Mouse (Mus musculus): ENCODE data around the gene Kdm5a. TPM values are rescaled to one million over a fixed set of nuclear protein-coding genes. Genes with fewer than 3 reads are reported as not detected.

The Kdm5a gene
- polyA plus RNA-seq, 1 experiment: 13.0 TPM

GRCm38 (mm10) chr6:120485038-120485437 lies 121.1 kb downstream of the Kdm5a start:
- Histone ChIP-seq H3K27ac (ENCODE audit: insufficient read depth, low read length) (no peak overlapping the region), H3K4me3 (replicated peaks; ENCODE audit: insufficient read depth, low read depth, low read length) (no peak overlapping the region), H3K4me1 (ENCODE audit: control insufficient read depth, insufficient read depth, low read length) (peaks cover 2% of the 10 kb centered on the region; the same call in 1 of the 2 replicates), H3K27me3 (ENCODE audit: control insufficient read depth, insufficient read depth, low read length) (no peaks in the 10 kb centered on the region)
- DNase-seq: no peak
- WGBS: 38% methylated on average over 3 of the region's 3 CpGs
- no peak for TF ChIP-seq POLR2A (IDR thresholded peaks at IDR 0.05; ENCODE audit: borderline replicate concordance, insufficient read depth, low read length)
- TF ChIP-seq CTCF (IDR thresholded peaks at IDR 0.05; ENCODE audit: borderline replicate concordance, insufficient read depth, low read depth, low read length): no peak

GRCm38 (mm10) chr6:120486051-120486510 lies 122.2 kb downstream of the Kdm5a start:
- Histone ChIP-seq H3K27ac (ENCODE audit: insufficient read depth, low read length) (no peak overlapping the region), H3K27me3 (ENCODE audit: control insufficient read depth, insufficient read depth, low read length) (no peaks in the 10 kb centered on the region), H3K4me1 (ENCODE audit: control insufficient read depth, insufficient read depth, low read length) (peaks cover 2% of the 10 kb centered on the region; the same call in 1 of the 2 replicates), H3K4me3 (replicated peaks; ENCODE audit: insufficient read depth, low read depth, low read length) (no peak overlapping the region)
- peak in 1 of 2 experiments; percentile 35 for DNase-seq
- whole genome bisulfite sequencing: 15% methylated on average over 8 of the region's 8 CpGs
- no peak for TF ChIP-seq CTCF (IDR thresholded peaks at IDR 0.05; ENCODE audit: borderline replicate concordance, insufficient read depth, low read depth, low read length)
- TF ChIP-seq POLR2A (IDR thresholded peaks at IDR 0.05; ENCODE audit: borderline replicate concordance, insufficient read depth, low read length): no peak

DNA sequence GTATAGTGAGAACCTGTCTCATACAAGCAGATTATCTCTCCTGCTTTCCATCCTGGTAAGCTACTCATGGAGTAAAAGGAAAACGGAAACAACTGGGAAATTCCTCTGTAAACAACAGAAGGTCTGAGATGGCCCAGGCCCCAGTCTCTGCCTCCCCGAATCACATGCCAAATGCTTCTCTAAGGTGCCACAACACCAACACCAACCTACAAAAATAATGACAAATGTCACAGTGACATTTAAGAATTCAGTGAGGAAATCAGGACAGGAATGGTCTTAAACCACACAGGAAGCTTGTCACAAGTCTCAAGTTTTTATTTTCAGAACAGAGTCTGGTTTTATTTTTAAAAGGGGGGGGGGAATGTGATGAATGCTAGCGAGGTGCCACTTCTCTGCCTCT lies 124.7 kb downstream of the Kdm5a start:
- H3K4me3 ChIP-seq (replicated peaks; ENCODE audit: insufficient read depth, low read depth, low read length): no peak overlapping the region
- 53% methylated on average over 3 of the region's 3 CpGs for WGBS
- no peak for DNase-seq

GRCm38 (mm10) chr6:120489461-120489860 lies 125.5 kb downstream of the Kdm5a start:
- no peak for TF ChIP-seq POLR2A (IDR thresholded peaks at IDR 0.05; ENCODE audit: borderline replicate concordance, insufficient read depth, low read length)
- no peak for TF ChIP-seq CTCF (IDR thresholded peaks at IDR 0.05; ENCODE audit: borderline replicate concordance, insufficient read depth, low read depth, low read length)
- no peak for DNase-seq
- no peak overlapping the region for H3K4me3 ChIP-seq (replicated peaks; ENCODE audit: insufficient read depth, low read depth, low read length)
- H3K4me1 ChIP-seq (ENCODE audit: control insufficient read depth, insufficient read depth, low read length): 0 out of 2 replicates have a peak, but pooled peaks cover 2% of the 10 kb centered on the region
- peaks cover 2% of the 10 kb centered on the region; the same call in 1 of the 2 replicates for H3K27me3 ChIP-seq (ENCODE audit: control insufficient read depth, insufficient read depth, low read length)
- WGBS: 59% methylated on average over 2 of the region's 2 CpGs
- no peak overlapping the region for H3K27ac ChIP-seq (ENCODE audit: insufficient read depth, low read length)

More for the DNA sequence above, 124.7 kb downstream of the Kdm5a start:
- TF ChIP-seq CTCF (IDR thresholded peaks at IDR 0.05; ENCODE audit: borderline replicate concordance, insufficient read depth, low read depth, low read length) (no peak), POLR2A (IDR thresholded peaks at IDR 0.05; ENCODE audit: borderline replicate concordance, insufficient read depth, low read length) (no peak)
- no peak overlapping the region for H3K27ac ChIP-seq (ENCODE audit: insufficient read depth, low read length)
- 0 out of 2 replicates have a peak, but pooled peaks cover 2% of the 10 kb centered on the region for H3K4me1 ChIP-seq (ENCODE audit: control insufficient read depth, insufficient read depth, low read length)
- H3K27me3 ChIP-seq (ENCODE audit: control insufficient read depth, insufficient read depth, low read length): no peaks in the 10 kb centered on the region; the same call in 1 of the 2 replicates

DNA sequence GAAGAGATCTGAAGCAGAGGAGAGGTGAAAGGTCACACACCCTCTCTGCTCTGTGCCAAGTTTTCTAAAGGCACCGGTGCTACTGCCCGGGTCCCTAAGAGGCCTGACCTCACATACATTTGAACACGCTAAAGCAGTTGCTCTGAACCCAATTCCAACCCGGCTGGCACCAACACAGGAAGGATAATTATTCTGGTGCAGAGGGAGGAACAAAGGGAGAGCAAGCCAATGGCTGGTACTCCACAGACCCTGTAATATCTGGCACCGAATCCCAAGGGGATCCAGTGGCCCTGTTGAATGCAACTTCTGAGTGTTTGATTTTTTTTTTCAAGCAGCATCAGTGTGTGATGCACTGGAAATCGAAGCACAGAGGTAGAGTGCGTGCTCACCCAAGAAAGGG lies 127.1 kb downstream of the Kdm5a start:
- 0 out of 2 replicates have a peak, but pooled peaks cover 2% of the 10 kb centered on the region for H3K4me1 ChIP-seq (ENCODE audit: control insufficient read depth, insufficient read depth, low read length)
- no peak overlapping the region for H3K4me3 ChIP-seq (replicated peaks; ENCODE audit: insufficient read depth, low read depth, low read length)
- 63% methylated on average over 7 of the region's 7 CpGs for WGBS
- H3K27ac ChIP-seq (ENCODE audit: insufficient read depth, low read length): no peak overlapping the region
- peaks cover 2% of the 10 kb centered on the region; the same call in 1 of the 2 replicates for H3K27me3 ChIP-seq (ENCODE audit: control insufficient read depth, insufficient read depth, low read length)
- no peak for TF ChIP-seq CTCF (IDR thresholded peaks at IDR 0.05; ENCODE audit: borderline replicate concordance, insufficient read depth, low read depth, low read length)
- no peak for DNase-seq

GRCm38 (mm10) chr6:120491862-120492498 lies 128.1 kb downstream of the Kdm5a start:
- peaks cover 2% of the 10 kb centered on the region; the same call in 1 of the 2 replicates for H3K27me3 ChIP-seq (ENCODE audit: control insufficient read depth, insufficient read depth, low read length)
- H3K4me1 ChIP-seq (ENCODE audit: control insufficient read depth, insufficient read depth, low read length): 0 out of 2 replicates have a peak, but pooled peaks cover 2% of the 10 kb centered on the region
- H3K4me3 ChIP-seq (replicated peaks; ENCODE audit: insufficient read depth, low read depth, low read length): peak overlapping the region; percentile 28
- TF ChIP-seq CTCF (IDR thresholded peaks at IDR 0.05; ENCODE audit: borderline replicate concordance, insufficient read depth, low read depth, low read length) (no peak), POLR2A (IDR thresholded peaks at IDR 0.05; ENCODE audit: borderline replicate concordance, insufficient read depth, low read length) (no peak)
- WGBS: 26% methylated on average over 22 of the region's 22 CpGs
- DNase-seq: no peak
- H3K27ac ChIP-seq (ENCODE audit: insufficient read depth, low read length): no peak overlapping the region

GRCm38 (mm10) chr6:120492499-120493373 lies 128.8 kb downstream of the Kdm5a start:
- DNase-seq: peak in 1 of 2 experiments; percentile 25

More at GRCm38 (mm10) chr6:120492499-120493373, 128.8 kb downstream of the Kdm5a start:
- H3K4me1 ChIP-seq (ENCODE audit: control insufficient read depth, insufficient read depth, low read length): 0 out of 2 replicates have a peak, but pooled peaks cover 2% of the 10 kb centered on the region
- H3K27me3 ChIP-seq (ENCODE audit: control insufficient read depth, insufficient read depth, low read length): peaks cover 2% of the 10 kb centered on the region; the same call in 1 of the 2 replicates
- no peak for TF ChIP-seq CTCF (IDR thresholded peaks at IDR 0.05; ENCODE audit: borderline replicate concordance, insufficient read depth, low read depth, low read length)
- TF ChIP-seq POLR2A (IDR thresholded peaks at IDR 0.05; ENCODE audit: borderline replicate concordance, insufficient read depth, low read length): no peak
- no peak overlapping the region for H3K27ac ChIP-seq (ENCODE audit: insufficient read depth, low read length)
- H3K4me3 ChIP-seq (replicated peaks; ENCODE audit: insufficient read depth, low read depth, low read length): peak overlapping the region; percentile 61
- WGBS: 2% methylated on average over 93 of the region's 95 CpGs

All from cerebellum, adult 2 months (tissue).